Mouse (Mus musculus) C2C12 (cell line): ENCODE data around the gene Gm6034. TPM values are rescaled to one million over a fixed set of nuclear protein-coding genes. Genes with fewer than 3 reads are reported as not detected.
"Not testable (repeated sequence)": the region's sequence is repeated elsewhere in the genome, so short reads cannot be mapped to it uniquely, and the experiment has no call there.

Source experiments
- H3K27me3 ChIP-seq: one replicate; pipeline ENCODE4 v1.6.1; 2011; ENCODE audit not compliant: control insufficient read depth, insufficient read depth, insufficient read length
- H3K36me3 ChIP-seq: one replicate; pipeline ENCODE4 v1.6.1; 2011; ENCODE audit not compliant: control insufficient read depth, insufficient read depth
- H3K4me3 ChIP-seq: one replicate; pipeline ENCODE4 v1.5.1; 2011; ENCODE audit warnings: mild to moderate bottlenecking, control low read depth; ENCODE audit not compliant: poor library complexity, insufficient read depth, severe bottlenecking
- H3K79me2 ChIP-seq: one replicate; pipeline ENCODE4 v1.6.1; 2011; ENCODE audit not compliant: control insufficient read depth, insufficient read depth
- H3K79me3 ChIP-seq: one replicate; pipeline ENCODE4 v1.6.1; 2011; ENCODE audit warnings: low read depth, control low read depth
- H3ac ChIP-seq: one replicate; pipeline ENCODE3; 2011; ENCODE audit warnings: low read depth; ENCODE audit not compliant: control insufficient read depth, insufficient read length
- CEBPB ChIP-seq: IDR thresholded peaks from one replicate; pipeline ENCODE4 v1.6.1; 2011; ENCODE audit warnings: low read depth, mild to moderate bottlenecking, control low read depth, moderate library complexity
- CTCF ChIP-seq: IDR thresholded peaks from one replicate; pipeline ENCODE4 v1.5.1; 2011; ENCODE audit not compliant: control insufficient read depth, insufficient read depth, insufficient read length
- FOSL1 ChIP-seq: IDR thresholded peaks from one replicate; pipeline ENCODE4 v1.8.0; 2011; ENCODE audit warnings: mild to moderate bottlenecking, low read length; ENCODE audit not compliant: poor library complexity, insufficient read depth, severe bottlenecking
- MAX ChIP-seq: IDR thresholded peaks from one replicate; pipeline ENCODE4 v1.6.1; 2011; ENCODE audit warnings: mild to moderate bottlenecking, control low read depth
- MYOD1 ChIP-seq: IDR thresholded peaks from one replicate; pipeline ENCODE4 v1.6.1; 2011; ENCODE audit warnings: low read depth; ENCODE audit not compliant: control insufficient read depth, insufficient read length
- USF1 ChIP-seq: IDR thresholded peaks from one replicate; pipeline ENCODE4 v1.6.1; 2011; ENCODE audit warnings: low read depth, mild to moderate bottlenecking, control low read depth, moderate library complexity
- polyA plus RNA-seq: library from polyadenylated mRNA; unstranded; fragments of >200 nt; fragmentation: generic; extraction: Trizol; gene quantifications from one replicate; pipeline ENCODE4 v1.2.1, GENCODE M21; 2012; ENCODE audit warnings: missing spikeins

Gene Gm6034
- polyA plus RNA-seq, 1 experiment = not detected

DNA sequence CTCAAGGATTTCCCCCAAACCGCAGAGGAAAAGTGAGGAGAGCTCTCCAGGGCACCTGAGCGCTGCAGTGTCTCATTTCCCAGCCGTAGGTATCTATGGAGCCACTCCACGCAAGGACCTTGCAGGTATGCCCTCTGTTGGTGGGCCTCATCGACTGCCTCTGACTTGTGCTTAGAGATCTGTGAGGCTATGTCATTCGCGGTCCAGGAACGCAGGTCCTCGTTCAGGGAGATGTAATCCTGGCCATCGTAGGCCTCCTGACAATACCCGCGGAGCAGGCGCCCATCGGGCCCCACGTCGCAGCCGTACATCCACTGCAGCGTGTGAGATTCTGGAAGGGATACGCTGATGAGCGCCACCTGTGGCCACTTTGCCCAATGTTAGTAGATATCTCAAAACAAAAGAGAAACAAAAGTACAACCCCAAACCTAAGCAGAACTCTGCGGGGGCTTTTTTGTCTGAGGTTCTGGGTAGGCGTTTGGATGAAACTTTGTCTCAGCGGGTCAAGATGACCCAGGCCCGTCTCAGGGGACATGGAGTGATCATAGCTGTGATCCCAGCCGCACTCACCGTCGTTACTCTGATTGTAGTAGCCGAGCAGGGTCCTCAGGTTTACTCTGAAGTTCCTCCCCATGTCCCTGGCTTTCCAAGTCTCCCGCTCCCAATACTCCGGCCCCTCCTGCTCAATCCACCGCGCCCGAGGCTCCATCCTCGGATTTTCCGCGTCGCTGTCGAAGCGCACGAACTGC, 11.0 kb upstream of the Gm6034 start:
- TF ChIP-seq CTCF = peak; percentile 4
- H3K79me3 ChIP-seq = peaks cover 24% of the 10 kb centered on the region
- H3K4me3 ChIP-seq = peak overlapping the region; percentile 26
- not testable (repeated sequence) for H3K27me3 ChIP-seq, H3K36me3 ChIP-seq
- H3K79me2 ChIP-seq = peaks cover 68% of the 10 kb centered on the region
- peak overlapping the region; percentile 4 for H3ac ChIP-seq

DNA sequence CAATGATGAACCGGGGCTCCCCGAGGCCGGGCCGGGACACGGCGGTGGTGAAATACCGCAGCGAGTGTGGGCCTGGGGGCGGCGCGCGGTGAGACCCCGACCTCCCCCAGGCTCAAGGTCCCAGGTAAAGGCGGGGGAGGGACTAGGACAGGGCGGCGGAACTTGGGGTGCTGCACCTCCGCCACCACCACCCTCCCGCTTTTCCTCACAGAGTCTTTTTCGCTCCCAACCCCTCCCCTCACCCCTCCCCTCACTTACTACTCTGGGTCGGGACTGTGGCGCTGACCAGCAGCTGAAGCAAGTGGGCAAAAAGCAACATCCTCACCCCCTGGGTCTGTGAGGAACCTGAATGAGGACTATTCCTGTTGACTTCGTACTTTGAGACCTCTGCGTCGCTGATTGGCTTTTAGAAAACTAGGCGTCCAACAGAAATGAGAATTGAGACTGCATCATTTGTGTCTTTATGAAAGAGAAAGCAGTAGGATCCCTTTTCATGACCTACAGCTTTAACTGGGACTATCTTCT, 10.3 kb upstream of the Gm6034 start, which contains the start of gene H2-T23:
Gene H2-T23 (minus strand): TSS at position 505 of the 525 bp plus-strand sequence.
- not testable (repeated sequence) for H3K36me3 ChIP-seq

GRCm38 (mm10) chr17:36034524-36034923, 8.2 kb upstream of the Gm6034 start:
- H3ac ChIP-seq, H3K36me3 ChIP-seq, H3K4me3 ChIP-seq, H3K27me3 ChIP-seq: not testable (repeated sequence)
- Histone ChIP-seq H3K79me3 (peaks cover 11% of the 10 kb centered on the region), H3K79me2 (peaks cover 41% of the 10 kb centered on the region)

More for the DNA sequence above, 10.3 kb upstream of the Gm6034 start, which contains the start of gene H2-T23:
- peak within 1 kb of the TSS; percentile 26 for H3K4me3 ChIP-seq
- not testable (repeated sequence) for H3K27me3 ChIP-seq
- peaks cover 62% of the 10 kb centered on the region for H3K79me2 ChIP-seq
- peaks cover 23% of the 10 kb centered on the region for H3K79me3 ChIP-seq
- peak within 1 kb of the TSS; percentile 35 for H3ac ChIP-seq

DNA sequence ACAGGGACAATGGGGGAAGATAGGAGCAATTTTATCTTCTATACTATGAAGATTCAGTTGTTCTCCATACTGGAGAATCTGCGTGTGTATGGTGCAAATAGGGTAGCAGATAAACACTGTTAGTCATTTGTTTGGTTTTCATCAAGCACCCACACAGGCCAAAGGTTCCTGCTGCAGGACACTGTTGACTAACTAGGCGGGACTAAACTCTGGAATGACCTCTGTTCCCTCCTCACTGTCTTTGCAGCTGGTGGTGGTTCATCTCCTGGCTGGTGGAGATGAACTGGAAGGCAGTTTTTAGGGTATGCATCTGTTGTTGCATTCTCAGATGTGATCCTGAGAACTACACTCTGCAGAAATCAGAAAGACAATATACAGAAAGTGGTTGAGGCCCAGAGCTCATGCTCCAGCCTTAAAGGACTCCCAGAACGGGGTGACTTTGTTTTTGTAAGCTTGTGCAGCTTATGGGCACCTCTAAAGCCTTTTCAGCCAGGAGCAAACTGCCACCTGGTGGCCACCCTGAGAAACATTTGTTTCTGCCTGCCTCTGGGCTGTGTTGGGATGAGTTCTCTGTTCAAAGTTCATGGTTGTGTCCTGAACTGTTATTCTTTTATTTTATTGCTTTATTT, 7.6 kb upstream of the Gm6034 start:
- Histone ChIP-seq H3K79me2 (peaks cover 38% of the 10 kb centered on the region), H3K79me3 (peaks cover 11% of the 10 kb centered on the region)
- not testable (repeated sequence) for H3K36me3 ChIP-seq, H3K27me3 ChIP-seq, H3ac ChIP-seq, H3K4me3 ChIP-seq

DNA sequence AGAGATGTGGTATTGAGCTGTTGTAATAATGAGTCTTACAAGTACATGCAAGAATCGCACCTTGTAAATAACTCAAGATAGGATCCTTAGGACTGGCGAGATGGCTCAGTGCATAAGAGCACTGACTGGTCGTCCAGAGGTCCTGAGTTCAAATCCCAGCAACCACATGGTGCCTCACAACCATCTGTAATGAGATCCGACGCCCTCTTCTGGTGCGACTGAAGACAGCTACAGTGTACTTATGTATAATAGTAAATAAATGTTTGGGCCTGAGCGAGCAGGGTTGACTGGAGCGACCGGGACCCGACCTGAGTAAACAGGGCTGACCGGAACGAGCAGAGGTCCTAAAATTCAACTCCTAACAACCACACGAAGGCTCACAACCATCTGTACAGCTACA, 6.6 kb upstream of the Gm6034 start:
- Histone ChIP-seq H3K79me2 (peaks cover 28% of the 10 kb centered on the region), H3K79me3 (peaks cover 11% of the 10 kb centered on the region)
- H3K4me3 ChIP-seq, H3ac ChIP-seq, H3K36me3 ChIP-seq, H3K27me3 ChIP-seq: not testable (repeated sequence)

- H3K27me3 ChIP-seq, H3ac ChIP-seq, H3K36me3 ChIP-seq, H3K79me2 ChIP-seq, H3K79me3 ChIP-seq, H3K4me3 ChIP-seq: not testable (repeated sequence)
These were observed 2.2 kb upstream of the Gm6034 start for GRCm38 (mm10) chr17:36040604-36041003.

DNA sequence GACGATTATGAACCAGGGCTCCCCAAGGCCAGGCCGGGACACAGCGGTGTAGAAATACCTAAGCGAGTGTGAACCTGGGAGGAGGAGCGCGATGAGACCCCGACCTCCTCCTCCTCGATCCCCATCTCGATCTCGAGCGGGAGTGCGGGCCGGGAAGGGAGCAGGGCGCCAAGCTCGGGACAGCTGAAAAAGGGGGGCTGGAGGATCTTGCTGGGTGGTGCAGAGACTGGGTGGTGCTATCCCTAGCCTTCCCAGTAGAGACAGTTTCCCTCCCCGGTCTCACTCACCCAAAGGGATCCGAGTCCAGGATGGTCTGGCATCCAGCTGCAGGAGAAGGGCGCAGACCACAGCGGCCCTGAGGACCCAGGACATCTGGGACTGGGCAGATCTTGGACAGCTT, 706 bp upstream of the Gm6034 start:
- H3K27me3 ChIP-seq, H3K36me3 ChIP-seq, H3K79me3 ChIP-seq, H3K79me2 ChIP-seq: not testable (repeated sequence)
- Histone ChIP-seq H3K4me3 (peak overlapping the region; percentile 14), H3ac (peak overlapping the region; percentile 40)

DNA sequence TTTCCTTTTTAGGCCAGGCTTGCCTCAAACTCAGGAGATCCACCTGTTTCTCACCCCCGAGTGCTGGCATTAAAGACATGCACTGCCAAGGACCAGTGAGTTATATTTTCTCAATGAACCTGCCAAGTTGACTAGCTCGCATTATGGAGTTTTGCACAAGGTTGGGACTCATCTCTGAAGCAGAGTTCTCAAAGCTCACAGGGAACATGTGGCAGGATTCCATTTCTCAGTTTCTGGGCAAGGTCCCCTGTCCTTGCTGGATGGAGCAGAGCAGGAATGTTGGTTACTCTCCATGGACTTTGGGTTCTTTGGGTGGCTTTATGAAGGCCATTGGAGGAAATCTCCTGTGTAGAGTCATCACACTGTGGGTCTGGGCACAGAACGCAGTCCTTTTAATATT, 525 bp downstream of the Gm6034 start:
- TF ChIP-seq USF1 (no peak), CEBPB (no peak), MAX (no peak), FOSL1 (no peak), MYOD1 (no peak), CTCF (no peak)
- H3K27me3 ChIP-seq = no peaks in the 10 kb centered on the region
- H3K79me2 ChIP-seq = no peaks in the 10 kb centered on the region
- no peaks in the 10 kb centered on the region for H3K79me3 ChIP-seq
- peak overlapping the region; percentile 38 for H3K4me3 ChIP-seq
- no peak overlapping the region for H3ac ChIP-seq
- H3K36me3 ChIP-seq = no peaks in the 10 kb centered on the region

- not testable (repeated sequence) for H3K4me3 ChIP-seq, H3K36me3 ChIP-seq, H3K79me3 ChIP-seq, H3K79me2 ChIP-seq, H3ac ChIP-seq
- peaks cover 18% of the 10 kb centered on the region for H3K27me3 ChIP-seq
These were observed 15.2 kb downstream of the Gm6034 start for GRCm38 (mm10) chr17:36057927-36058326.

DNA sequence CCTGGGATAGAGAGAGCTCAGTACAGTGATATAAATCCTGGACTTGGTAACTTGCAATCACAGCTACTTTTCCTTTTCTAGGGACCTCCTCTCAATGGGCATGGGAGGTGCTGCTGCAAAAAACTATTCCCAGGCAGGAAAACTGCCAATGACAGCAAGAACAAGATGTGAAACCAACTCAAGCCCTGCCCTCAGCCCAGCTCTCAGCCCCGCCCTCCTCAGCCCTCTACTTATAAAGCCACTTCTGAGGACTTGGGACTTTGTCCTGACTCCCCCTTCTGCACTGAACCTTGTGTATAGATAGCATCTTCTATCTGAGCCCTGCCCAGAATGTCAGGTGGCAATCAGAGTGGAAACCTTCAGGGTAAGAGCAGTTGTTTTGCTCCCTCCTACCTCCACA, 15.6 kb downstream of the Gm6034 start, which contains the start of gene Gm11127:
Gene Gm11127 (minus strand): TSS at position 10 of the 400 bp plus-strand sequence.
- peaks cover 22% of the 10 kb centered on the region for H3K27me3 ChIP-seq
- not testable (repeated sequence) for H3K79me3 ChIP-seq, H3K4me3 ChIP-seq, H3K36me3 ChIP-seq, H3K79me2 ChIP-seq, H3ac ChIP-seq
